Mouse (Mus musculus) embryonic facial prominence, embryonic 13.5 days (tissue): Measurements from ENCODE around the gene Selenom. TPM values are rescaled to one million over a fixed set of nuclear protein-coding genes. Genes with fewer than 3 reads are reported as not detected.

Experiments
- ATAC-seq: fragments of 200-750 bp; cut with Nextera tagmentation; 2 replicates; pipeline ENCODE4 v1.8.0; 2017; ENCODE audit warnings: low read depth; ENCODE audit not compliant: insufficient number of reproducible peaks, insufficient read depth, low FRiP score, low TSS enrichment
- H3K27ac ChIP-seq: fragments of 300-500 bp; sonication (generic); 2 replicates; pipeline ENCODE4 v1.5.1; 2015; ENCODE audit warnings: moderate library complexity, mild to moderate bottlenecking, inconsistent platforms
- H3K27me3 ChIP-seq: fragments of 300-500 bp; sonication (generic); 2 replicates; pipeline ENCODE4 v1.6.1; 2015; ENCODE audit warnings: mild to moderate bottlenecking, inconsistent platforms
- H3K36me3 ChIP-seq: fragments of 300-500 bp; sonication (generic); 2 replicates; pipeline ENCODE4 v1.6.1; 2015; ENCODE audit warnings: mild to moderate bottlenecking, inconsistent platforms
- H3K4me1 ChIP-seq: fragments of 300-500 bp; sonication (generic); 2 replicates; pipeline ENCODE4 v1.6.1; 2015; ENCODE audit warnings: inconsistent platforms
- H3K4me2 ChIP-seq: fragments of 300-500 bp; sonication (generic); 2 replicates; pipeline ENCODE4 v1.6.1; 2015; ENCODE audit warnings: moderate library complexity, mild to moderate bottlenecking, inconsistent platforms
- H3K4me3 ChIP-seq: fragments of 300-500 bp; sonication (generic); 2 replicates; pipeline ENCODE4 v1.5.1; 2015; ENCODE audit warnings: mild to moderate bottlenecking, inconsistent platforms
- H3K9ac ChIP-seq: fragments of 300-500 bp; sonication (generic); 2 replicates; pipeline ENCODE4 v1.6.1; 2015; ENCODE audit warnings: mild to moderate bottlenecking, inconsistent platforms
- H3K9me3 ChIP-seq: fragments of 300-500 bp; sonication (generic); 2 replicates; pipeline ENCODE4 v1.6.1; 2016; ENCODE audit warnings: inconsistent platforms
- WGBS: fragments of 180-500 bp; shearing (Covaris S2); methylation state at CpG from one replicate; pipeline ENCODE4 v1.1.7; 2015; ENCODE audit warnings: mixed read lengths; 5-methylcytosine and 5-hydroxymethylcytosine counted together
- polyA plus RNA-seq: library from polyadenylated mRNA; unstranded; fragments of >200 nt; fragmentation: Nextera tagmentation; extraction: Ambion mirVana; gene quantifications from 2 replicates; pipeline ENCODE4 v1.2.1, GENCODE M21; 2015

Selenom gene
- polyA plus RNA-seq, 1 experiment from 2014 or later = 128 TPM

- ATAC-seq = no peak
- peaks cover 98% of the 10 kb centered on the region for H3K36me3 ChIP-seq
- WGBS = 86% methylated on average over 7 of the region's 7 CpGs
Observed at GRCm38 (mm10) chr11:3523840-3524582, 9.5 kb downstream of the Selenom start.

GRCm38 (mm10) chr11:3525560-3525959 is 11.1 kb downstream of the Selenom start:
- WGBS = 85% methylated on average over 4 of the region's 4 CpGs
- Histone ChIP-seq H3K27ac (no peak overlapping the region), H3K4me3 (no peak overlapping the region), H3K4me2 (no peak overlapping the region), H3K9ac (no peak overlapping the region), H3K4me1 (no peaks in the 10 kb centered on the region), H3K36me3 (peaks cover 98% of the 10 kb centered on the region), H3K27me3 (no peaks in the 10 kb centered on the region), H3K9me3 (no peaks in the 10 kb centered on the region)
- no peak for ATAC-seq

More at GRCm38 (mm10) chr11:3523840-3524582, 9.5 kb downstream of the Selenom start:
- Histone ChIP-seq H3K27ac (no peak overlapping the region), H3K4me1 (no peaks in the 10 kb centered on the region), H3K27me3 (no peaks in the 10 kb centered on the region), H3K9me3 (no peaks in the 10 kb centered on the region), H3K4me2 (no peak overlapping the region), H3K4me3 (no peak overlapping the region), H3K9ac (no peak overlapping the region)

- no peak for ATAC-seq
- no peaks in the 10 kb centered on the region for H3K4me1 ChIP-seq
- H3K27ac ChIP-seq = no peak overlapping the region
- no peaks in the 10 kb centered on the region for H3K9me3 ChIP-seq
- no peak overlapping the region for H3K9ac ChIP-seq
- H3K36me3 ChIP-seq = peaks cover 98% of the 10 kb centered on the region
- H3K4me2 ChIP-seq = no peak overlapping the region
- H3K4me3 ChIP-seq = no peak overlapping the region
- WGBS = 85% methylated on average over 9 of the region's 9 CpGs
- no peaks in the 10 kb centered on the region for H3K27me3 ChIP-seq
Observed at GRCm38 (mm10) chr11:3526207-3526606, 11.7 kb downstream of the Selenom start.

GRCm38 (mm10) chr11:3526979-3527738 is 12.7 kb downstream of the Selenom start:
- Histone ChIP-seq H3K4me3 (no peak overlapping the region), H3K4me1 (no peaks in the 10 kb centered on the region), H3K4me2 (no peak overlapping the region), H3K9me3 (no peaks in the 10 kb centered on the region), H3K9ac (no peak overlapping the region), H3K27me3 (no peaks in the 10 kb centered on the region), H3K27ac (no peak overlapping the region), H3K36me3 (peaks cover 98% of the 10 kb centered on the region)
- ATAC-seq = no peak
- 91% methylated on average over 24 of the region's 24 CpGs for WGBS

- no peaks in the 10 kb centered on the region for H3K27me3 ChIP-seq
- no peaks in the 10 kb centered on the region for H3K4me1 ChIP-seq
- H3K9ac ChIP-seq = no peak overlapping the region
- no peak overlapping the region for H3K4me2 ChIP-seq
- no peak for ATAC-seq
- H3K4me3 ChIP-seq = no peak overlapping the region
- H3K27ac ChIP-seq = no peak overlapping the region
- 83% methylated on average over 8 of the region's 8 CpGs for WGBS
- H3K9me3 ChIP-seq = no peaks in the 10 kb centered on the region
- peaks cover 98% of the 10 kb centered on the region for H3K36me3 ChIP-seq
Observed at GRCm38 (mm10) chr11:3527766-3528165, 13.3 kb downstream of the Selenom start.

- peaks cover 98% of the 10 kb centered on the region for H3K36me3 ChIP-seq
- ATAC-seq = no peak
- no peaks in the 10 kb centered on the region for H3K9me3 ChIP-seq
- no peaks in the 10 kb centered on the region for H3K4me1 ChIP-seq
- H3K27ac ChIP-seq = no peak overlapping the region
- no peak overlapping the region for H3K4me2 ChIP-seq
- WGBS = 90% methylated on average over 6 of the region's 6 CpGs
- H3K9ac ChIP-seq = no peak overlapping the region
- no peak overlapping the region for H3K4me3 ChIP-seq
- no peaks in the 10 kb centered on the region for H3K27me3 ChIP-seq
Observed at GRCm38 (mm10) chr11:3528208-3528607, 13.7 kb downstream of the Selenom start.

- H3K36me3 ChIP-seq = peaks cover 96% of the 10 kb centered on the region
- no peaks in the 10 kb centered on the region for H3K9me3 ChIP-seq
- no peaks in the 10 kb centered on the region for H3K27me3 ChIP-seq
- no peak overlapping the region for H3K4me2 ChIP-seq
- WGBS = 79% methylated on average over 20 of the region's 20 CpGs
- peaks cover under 1% of the 10 kb centered on the region; the same call in 1 of the 2 replicates for H3K4me1 ChIP-seq
- H3K27ac ChIP-seq = no peak overlapping the region
- ATAC-seq = no peak
- H3K4me3 ChIP-seq = no peak overlapping the region
- no peak overlapping the region for H3K9ac ChIP-seq
Observed at GRCm38 (mm10) chr11:3529476-3530252, 15.2 kb downstream of the Selenom start.

- no peak for ATAC-seq
- H3K36me3 ChIP-seq = peaks cover 85% of the 10 kb centered on the region
Observed at GRCm38 (mm10) chr11:3530731-3531130, 16.2 kb downstream of the Selenom start.

GRCm38 (mm10) chr11:3531634-3532033 is 17.1 kb downstream of the Selenom start:
- Histone ChIP-seq H3K4me1 (peaks cover 16% of the 10 kb centered on the region), H3K9me3 (no peaks in the 10 kb centered on the region), H3K9ac (no peak overlapping the region), H3K4me2 (no peak overlapping the region), H3K4me3 (no peak overlapping the region), H3K27me3 (no peaks in the 10 kb centered on the region), H3K36me3 (peaks cover 76% of the 10 kb centered on the region), H3K27ac (no peak overlapping the region)
- no peak for ATAC-seq
- WGBS = 85% methylated on average over 6 of the region's 6 CpGs

More at GRCm38 (mm10) chr11:3530731-3531130, 16.2 kb downstream of the Selenom start:
- no peak overlapping the region for H3K9ac ChIP-seq
- no peak overlapping the region for H3K4me2 ChIP-seq
- H3K9me3 ChIP-seq = no peaks in the 10 kb centered on the region
- 93% methylated on average over 3 of the region's 3 CpGs for WGBS
- H3K4me1 ChIP-seq = peaks cover 7% of the 10 kb centered on the region
- H3K27me3 ChIP-seq = no peaks in the 10 kb centered on the region
- no peak overlapping the region for H3K4me3 ChIP-seq
- no peak overlapping the region for H3K27ac ChIP-seq

GRCm38 (mm10) chr11:3532101-3532931 is 17.8 kb downstream of the Selenom start:
- peaks cover 74% of the 10 kb centered on the region for H3K36me3 ChIP-seq
- no peaks in the 10 kb centered on the region for H3K9me3 ChIP-seq
- H3K4me1 ChIP-seq = peaks cover 23% of the 10 kb centered on the region
- no peak overlapping the region for H3K27ac ChIP-seq
- WGBS = 92% methylated on average over 16 of the region's 16 CpGs
- no peak overlapping the region for H3K4me3 ChIP-seq
- ATAC-seq = no peak
- no peak overlapping the region for H3K4me2 ChIP-seq
- H3K27me3 ChIP-seq = no peaks in the 10 kb centered on the region
- H3K9ac ChIP-seq = no peak overlapping the region
